In genomic region chr1:153506266-153506665, GRCm38 (mm10) we compare ENCODE assay signal across 12 mouse cellular contexts. TPM values are rescaled to one million over a fixed set of nuclear protein-coding genes. Genes with fewer than 3 reads are reported as not detected.
DNase-seq lines count a peak whose midpoint lies in the region; ATAC-seq lines count a peak whose summit lies in the region.
"Had no signal": no experiment of that assay in that cellular context is flagged by ENCODE, and none has a peak within 500 bp of the region (broad histone marks: within the 10 kb centered on the region; RNA-seq: fewer than 3 reads in every experiment).

No protein-coding gene starts in this region.

- H3K4me2 ChIP-seq in forebrain, embryonic 16.5 days (ENCODE audit: low read length), result no peak overlapping the region
- H3K4me2 ChIP-seq: lung, embryonic 14.5 days had no signal

- ATAC-seq in forebrain, embryonic 16.5 days, result peak; percentile 33; the same call in 1 of the 2 replicates
- ATAC-seq in megakaryocyte progenitor cell, adult 5-6 weeks (replicated peaks; ENCODE audit: poor library complexity), result no peak
- ATAC-seq: activated CD4-positive, CD25-positive, alpha-beta regulatory T cell, adult 4 months had no signal

- no peak overlapping the region for H3K4me3 ChIP-seq in forebrain, embryonic 16.5 days (replicated peaks; ENCODE audit: low read length)
- no peak overlapping the region for H3K4me3 ChIP-seq in forebrain, embryonic 10.5 days
- H3K4me3 ChIP-seq: heart, adult 2 months had no signal

- DNase-seq in forebrain, embryonic 10.5 days (ENCODE audit: extremely low spot score, low spot score), result no peak
- peak; percentile 40 to 48 for DNase-seq in layer of hippocampus, adult 8-10 months (ENCODE audit: low spot score in 2 of 2)
- no peak for DNase-seq in layer of hippocampus, adult 11-12 months (ENCODE audit: low spot score)
- peak; percentile 74 for DNase-seq in adrenal gland, postnatal 14 days
- DNase-seq in layer of hippocampus, adult 9-11 months, result peak; percentile 53
- DNase-seq in gastrocnemius, postnatal 10 days, result no peak
- DNase-seq: lung, embryonic 14.5 days had no signal

- no peak overlapping the region for H3K27ac ChIP-seq in forebrain, embryonic 16.5 days (ENCODE audit: low read length)
- no peak overlapping the region for H3K27ac ChIP-seq in forebrain, embryonic 10.5 days
- H3K27ac ChIP-seq: heart, adult 2 months; stomach, postnatal 0 days had no signal

- no peaks in the 10 kb centered on the region for H3K4me1 ChIP-seq in forebrain, embryonic 16.5 days (replicated peaks; ENCODE audit: control insufficient read depth, insufficient read depth, low read length)
- H3K4me1 ChIP-seq in forebrain, embryonic 10.5 days, result 0 out of 2 replicates have a peak, but pooled peaks cover 3% of the 10 kb centered on the region

- no peaks in the 10 kb centered on the region for H3K9me3 ChIP-seq in forebrain, embryonic 16.5 days (ENCODE audit: control insufficient read depth, low read length)
- no peaks in the 10 kb centered on the region for H3K9me3 ChIP-seq in forebrain, embryonic 10.5 days

- H3K36me3 ChIP-seq in forebrain, embryonic 16.5 days (ENCODE audit: control insufficient read depth, insufficient read depth), result no peaks in the 10 kb centered on the region
- H3K36me3 ChIP-seq in forebrain, embryonic 10.5 days (replicated peaks), result no peaks in the 10 kb centered on the region

- WGBS in forebrain, embryonic 16.5 days, result 19% methylated on average over 6 of the region's 6 CpGs
- 87% methylated on average over 6 of the region's 6 CpGs for WGBS in forebrain, embryonic 10.5 days

- H3K27me3 ChIP-seq in forebrain, embryonic 16.5 days (replicated peaks; ENCODE audit: control insufficient read depth, insufficient read depth, low read length), result no peaks in the 10 kb centered on the region
- no peaks in the 10 kb centered on the region for H3K27me3 ChIP-seq in forebrain, embryonic 10.5 days (ENCODE audit: poor library complexity, severe bottlenecking)

- no peak overlapping the region for H3K9ac ChIP-seq in forebrain, embryonic 16.5 days (replicated peaks; ENCODE audit: low read depth, low read length)
- H3K9ac ChIP-seq: lung, embryonic 14.5 days had no signal

RNA-seq across cellular contexts. Expression of gene Dhx9, which starts 18.8 kb away (rescaled TPM):
- polyA plus RNA-seq in forebrain, embryonic 16.5 days (2015; fragmentation: Nextera tagmentation; extraction: Ambion mirVana), result 30.8 and 38.4 TPM in 2 replicates
- 48.1 and 49.5 TPM in 2 replicates for polyA plus RNA-seq in forebrain, embryonic 10.5 days (2016; fragmentation: Nextera tagmentation; extraction: Ambion mirVana)
- total RNA-seq in layer of hippocampus, adult 8-10 months (2022), result 100 to 1,000 TPM; 106 to 112 (median 109) TPM
- 119 and 131 TPM in 2 replicates for total RNA-seq in adrenal gland, postnatal 14 days (2021)
- 177 and 201 TPM in 2 replicates for total RNA-seq in megakaryocyte progenitor cell, adult 5-6 weeks (2015)
- total RNA-seq in megakaryocyte progenitor cell, adult 5-6 weeks (2017), result 114 and 158 TPM in 2 replicates
- 10 to 100 TPM; 55.1 to 63.6 TPM for total RNA-seq in gastrocnemius, postnatal 10 days (2021)

RNA-seq across cellular contexts. Expression of gene Npl, which starts 43.6 kb away (rescaled TPM):
- polyA plus RNA-seq in forebrain, embryonic 16.5 days (2015; fragmentation: Nextera tagmentation; extraction: Ambion mirVana), result 6.6 and 8.8 TPM in 2 replicates
- 13.3 and 13.5 TPM in 2 replicates for polyA plus RNA-seq in forebrain, embryonic 10.5 days (2016; fragmentation: Nextera tagmentation; extraction: Ambion mirVana)
- 1 to 10 TPM; 3.3 to 6.6 (median 5.1) TPM for total RNA-seq in layer of hippocampus, adult 8-10 months (2022)
- total RNA-seq in adrenal gland, postnatal 14 days (2021), result 3.1 and 5.6 TPM in 2 replicates
- 27.6 and 28.0 TPM in 2 replicates for total RNA-seq in megakaryocyte progenitor cell, adult 5-6 weeks (2015)
- total RNA-seq in megakaryocyte progenitor cell, adult 5-6 weeks (2017), result 14.2 and 15.2 TPM in 2 replicates
- total RNA-seq in gastrocnemius, postnatal 10 days (2021), result 1 to 10 TPM; 2.9 to 3.3 TPM
- polyA plus RNA-seq: activated CD4-positive, CD25-positive, alpha-beta regulatory T cell, adult 4 months had no signal

Comparison
In these comparisons a context has a peak if more than half of its experiments do, and no peak if none do; other contexts are left out.
1. DNase-seq: peak in layer of hippocampus, adult 8-10 months (2 of 2), adrenal gland, postnatal 14 days (single experiment) and layer of hippocampus, adult 9-11 months (single experiment); none in forebrain, embryonic 10.5 days (single experiment), layer of hippocampus, adult 11-12 months (single experiment) and gastrocnemius, postnatal 10 days (single experiment).